Mouse (Mus musculus): Measurements from ENCODE around the gene Fads6. TPM values are rescaled to one million over a fixed set of nuclear protein-coding genes. Genes with fewer than 3 reads are reported as not detected.

Gene Fads6
- total and polyA plus RNA-seq, 3 experiments = 0.30 to 8.5 (median 0.63) TPM

GRCm38 (mm10) chr11:115334531-115334930, 37.1 kb upstream of the Fads6 start, which contains the start of gene Otop3:
Gene Otop3 (plus strand): TSS chr11:115334731.
- peaks cover 98% of the 10 kb centered on the region for H3K27me3 ChIP-seq (replicated peaks)

DNA sequence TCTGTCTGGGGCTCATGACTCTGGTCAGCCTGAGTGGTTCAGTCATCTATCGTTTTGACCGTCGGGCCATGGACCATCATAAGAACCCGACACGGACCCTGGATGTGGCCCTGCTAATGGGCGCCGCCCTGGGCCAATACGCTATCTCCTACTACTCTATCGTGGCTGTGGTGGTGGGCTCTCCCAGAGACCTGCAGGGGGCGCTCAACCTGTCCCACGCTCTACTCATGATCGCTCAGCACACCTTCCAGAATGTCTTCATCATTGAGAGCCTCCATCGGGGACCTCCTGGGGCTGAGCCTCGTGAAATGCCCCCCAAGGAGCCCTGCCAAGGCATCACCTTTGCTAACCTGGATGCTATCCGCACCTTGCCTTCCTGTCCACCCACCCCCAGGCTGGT, 31.9 kb upstream of the Fads6 start:
- H3K36me3 ChIP-seq (replicated peaks in 1 of 2; ENCODE audit: control insufficient read depth in 1 of 2, insufficient read depth in 1 of 2, low read length in 1 of 2) = no peaks in the 10 kb centered on the region
- no peak overlapping the region for H3K9ac ChIP-seq (ENCODE audit: insufficient read depth, low read depth)
- peaks cover 96% of the 10 kb centered on the region for H3K27me3 ChIP-seq (replicated peaks)
- TF ChIP-seq SMC3 (IDR thresholded peaks at IDR 0.05; ENCODE audit: low read depth, low read length) = peak; percentile 21; the same call in 1 of the 2 replicates
- no peak for TF ChIP-seq BHLHE40 (IDR thresholded peaks at IDR 0.05; ENCODE audit: low read depth, low read length)
- TF ChIP-seq CTCF (conservative IDR thresholded peaks at IDR 0.05 in 1 of 2, IDR thresholded peaks at IDR 0.05 in 1 of 2; ENCODE audit: low read depth in 2 of 2, low read length in 2 of 2) = peak; percentile 21 to 65; a peak in 3 of 4 replicates
- TF ChIP-seq HCFC1 (IDR thresholded peaks at IDR 0.05; ENCODE audit: low read depth, low read length) = no peak
- H3K4me3 ChIP-seq (replicated peaks in 1 of 3; ENCODE audit: low read depth in 2 of 3, low read length in 2 of 3, poor library complexity in 1 of 3) = no peak overlapping the region
- peak; percentile 41 for DNase-seq (ENCODE audit: extremely low read depth)
- no peaks in the 10 kb centered on the region for H3K79me2 ChIP-seq (replicated peaks; ENCODE audit: control insufficient read depth, extremely low read depth, insufficient read depth, poor library complexity, severe bottlenecking)
- in situ Hi-C loops (cut with MboI; ENCODE audit: low pct_ligation_motif_present, low pct_unique_long_range_greater_than_20kb, low sequenced_read_pairs) (no loop called here), dilution Hi-C loops (cut with MboI; ENCODE audit: extremely low pct_ligation_motif_present, extremely low pct_unique_long_range_greater_than_20kb, low sequenced_read_pairs) (no loop called here)
- H3K9me3 ChIP-seq (replicated peaks; ENCODE audit: low read length) = no peaks in the 10 kb centered on the region
- no peak overlapping the region for H3K27ac ChIP-seq (ENCODE audit: insufficient read depth, low read depth)
- no peaks in the 10 kb centered on the region for H3K4me1 ChIP-seq (ENCODE audit: control insufficient read depth in 1 of 2, insufficient read depth in 2 of 2)
- H3K4me2 ChIP-seq (ENCODE audit: insufficient read depth, low read depth, poor library complexity, severe bottlenecking) = no peak overlapping the region

More at GRCm38 (mm10) chr11:115334531-115334930, 37.1 kb upstream of the Fads6 start, which contains the start of gene Otop3:
- Histone ChIP-seq H3K4me3 (replicated peaks in 1 of 3; ENCODE audit: low read depth in 2 of 3, low read length in 2 of 3, poor library complexity in 1 of 3) (no peak within 1 kb of the TSS), H3K4me2 (ENCODE audit: insufficient read depth, low read depth, poor library complexity, severe bottlenecking) (no peak within 1 kb of the TSS), H3K36me3 (replicated peaks in 1 of 2; ENCODE audit: control insufficient read depth in 1 of 2, insufficient read depth in 1 of 2, low read length in 1 of 2) (no peaks in the 10 kb centered on the region), H3K4me1 (ENCODE audit: control insufficient read depth in 1 of 2, insufficient read depth in 2 of 2) (no peaks in the 10 kb centered on the region), H3K79me2 (replicated peaks; ENCODE audit: control insufficient read depth, extremely low read depth, insufficient read depth, poor library complexity, severe bottlenecking) (no peaks in the 10 kb centered on the region), H3K9ac (ENCODE audit: insufficient read depth, low read depth) (no peak within 1 kb of the TSS), H3K9me3 (replicated peaks; ENCODE audit: low read length) (peaks cover 4% of the 10 kb centered on the region), H3K27ac (ENCODE audit: insufficient read depth, low read depth) (no peak within 1 kb of the TSS)
- dilution Hi-C loops (cut with MboI; ENCODE audit: extremely low pct_ligation_motif_present, extremely low pct_unique_long_range_greater_than_20kb, low sequenced_read_pairs) = no loop called here
- TF ChIP-seq TCF12 (IDR thresholded peaks at IDR 0.05; ENCODE audit: low read depth, low read length) = no peak
- no peak for TF ChIP-seq PAX5 (IDR thresholded peaks at IDR 0.05; ENCODE audit: low read length)
- no peak for TF ChIP-seq CHD2 (IDR thresholded peaks at IDR 0.05; ENCODE audit: low read length)
- TF ChIP-seq JUN (IDR thresholded peaks at IDR 0.05; ENCODE audit: insufficient read depth, low read depth, low read length) = no peak
- no peak for TF ChIP-seq USF1 (IDR thresholded peaks at IDR 0.05; ENCODE audit: low read depth, low read length)
- in situ Hi-C loops (cut with MboI; ENCODE audit: low pct_ligation_motif_present, low pct_unique_long_range_greater_than_20kb, low sequenced_read_pairs) = no loop called here
- no peak for DNase-seq (ENCODE audit: extremely low read depth)

GRCm38 (mm10) chr11:115326730-115327129, 29.3 kb upstream of the Fads6 start:
- H3K9me3 ChIP-seq (replicated peaks; ENCODE audit: low read length) = no peaks in the 10 kb centered on the region
- H3K4me3 ChIP-seq (replicated peaks in 1 of 3; ENCODE audit: low read depth in 2 of 3, low read length in 2 of 3, poor library complexity in 1 of 3) = no peak overlapping the region
- no peaks in the 10 kb centered on the region for H3K36me3 ChIP-seq (replicated peaks in 1 of 2; ENCODE audit: control insufficient read depth in 1 of 2, insufficient read depth in 1 of 2, low read length in 1 of 2)
- dilution Hi-C loops (cut with MboI; ENCODE audit: extremely low pct_ligation_motif_present, extremely low pct_unique_long_range_greater_than_20kb, low sequenced_read_pairs) = no loop called here
- no peak overlapping the region for H3K27ac ChIP-seq (ENCODE audit: insufficient read depth, low read depth)
- no peak overlapping the region for H3K4me2 ChIP-seq (ENCODE audit: insufficient read depth, low read depth, poor library complexity, severe bottlenecking)
- TF ChIP-seq MXI1 (IDR thresholded peaks at IDR 0.05; ENCODE audit: low read depth, low read length) = no peak
- TF ChIP-seq MYC (IDR thresholded peaks at IDR 0.05; ENCODE audit: low read depth, low read length) = no peak
- no peak for TF ChIP-seq KAT2A (IDR thresholded peaks at IDR 0.05; ENCODE audit: insufficient replicate concordance, low read length)
- no peak for TF ChIP-seq ZC3H11A (IDR thresholded peaks at IDR 0.05; ENCODE audit: low read depth, low read length)
- no peak for TF ChIP-seq NRF1 (IDR thresholded peaks at IDR 0.05; ENCODE audit: low read depth, low read length)
- TF ChIP-seq TCF12 (IDR thresholded peaks at IDR 0.05; ENCODE audit: low read depth, low read length) = no peak
- TF ChIP-seq CHD2 (IDR thresholded peaks at IDR 0.05; ENCODE audit: low read length) = no peak
- no peak for TF ChIP-seq ZKSCAN1 (IDR thresholded peaks at IDR 0.05; ENCODE audit: borderline replicate concordance, low read depth, low read length)
- TF ChIP-seq UBTF (IDR thresholded peaks at IDR 0.05; ENCODE audit: low read depth, low read length) = no peak
- no peak for TF ChIP-seq EP300 (IDR thresholded peaks at IDR 0.05; ENCODE audit: low read length)
- TF ChIP-seq MEF2A (IDR thresholded peaks at IDR 0.05; ENCODE audit: borderline replicate concordance, low read depth, low read length) = no peak
- TF ChIP-seq CHD1 (IDR thresholded peaks at IDR 0.05; ENCODE audit: low read depth, low read length) = no peak
- TF ChIP-seq ETS1 (conservative IDR thresholded peaks at IDR 0.05; ENCODE audit: low read depth, low read length) = no peak
- TF ChIP-seq ZNF384 (IDR thresholded peaks at IDR 0.05; ENCODE audit: low read depth, low read length) = no peak
- TF ChIP-seq MAZ (IDR thresholded peaks at IDR 0.05; ENCODE audit: low read depth, low read length) = no peak
- TF ChIP-seq BHLHE40 (IDR thresholded peaks at IDR 0.05; ENCODE audit: low read depth, low read length) = no peak
- no peak for TF ChIP-seq RAD21 (IDR thresholded peaks at IDR 0.05; ENCODE audit: low read depth, low read length)
- TF ChIP-seq NELFE (IDR thresholded peaks at IDR 0.05; ENCODE audit: low read depth, low read length) = no peak
- TF ChIP-seq HCFC1 (IDR thresholded peaks at IDR 0.05; ENCODE audit: low read depth, low read length) = no peak
- H3K9ac ChIP-seq (ENCODE audit: insufficient read depth, low read depth) = no peak overlapping the region
- H3K4me1 ChIP-seq (ENCODE audit: control insufficient read depth in 1 of 2, insufficient read depth in 2 of 2) = peaks cover 1 to 5% of the 10 kb centered on the region in 2 experiments; a peak in 3 of 4 replicates
- no peak for DNase-seq (ENCODE audit: extremely low read depth)
- H3K27me3 ChIP-seq (replicated peaks) = peaks cover 96% of the 10 kb centered on the region
- in situ Hi-C loops (cut with MboI; ENCODE audit: low pct_ligation_motif_present, low pct_unique_long_range_greater_than_20kb, low sequenced_read_pairs) = no loop called here
- no peaks in the 10 kb centered on the region for H3K79me2 ChIP-seq (replicated peaks; ENCODE audit: control insufficient read depth, extremely low read depth, insufficient read depth, poor library complexity, severe bottlenecking)
